Mouse (Mus musculus): ENCODE measurements at regions not wholly inside any gene's neighbourhood (a gene's known extent, or its start where the extent isn't known, plus 50 kb on each side); places are given as distances from the start of the nearest gene placed in this dataset.

DNA sequence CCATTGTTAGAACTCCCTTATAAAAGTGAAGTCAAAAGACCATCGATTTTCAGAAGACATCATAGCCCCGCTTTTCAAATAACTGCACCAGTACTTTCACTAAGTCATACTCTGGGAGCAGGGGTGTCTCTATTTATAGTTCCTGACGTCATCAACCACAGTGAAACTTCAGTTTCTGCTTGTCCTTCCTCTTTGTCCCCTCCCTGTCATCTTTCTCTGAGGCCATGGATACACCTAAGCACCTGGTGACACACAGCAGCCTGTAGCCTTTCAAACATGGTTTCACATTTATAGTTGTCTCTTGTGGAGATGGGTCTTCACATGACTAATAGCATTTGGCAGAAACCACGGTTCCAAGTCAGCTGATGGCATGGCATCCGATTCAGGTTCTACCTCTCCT, 277.2 kb downstream of the 4933412E24Rik start:
- ATAC-seq (ENCODE audit: low FRiP score), result no peak
- H3K27ac ChIP-seq, result no peak overlapping the region
- no peaks in the 10 kb centered on the region for H3K4me1 ChIP-seq
- H3K4me2 ChIP-seq (replicated peaks), result no peak overlapping the region
- WGBS, result 88% methylated on average over 5 of the region's 5 CpGs
- H3K4me3 ChIP-seq, result no peak overlapping the region
- no peak overlapping the region for H3K9ac ChIP-seq
- H3K36me3 ChIP-seq, result no peaks in the 10 kb centered on the region
- H3K27me3 ChIP-seq, result no peaks in the 10 kb centered on the region
- no peaks in the 10 kb centered on the region for H3K9me3 ChIP-seq (replicated peaks)

DNA sequence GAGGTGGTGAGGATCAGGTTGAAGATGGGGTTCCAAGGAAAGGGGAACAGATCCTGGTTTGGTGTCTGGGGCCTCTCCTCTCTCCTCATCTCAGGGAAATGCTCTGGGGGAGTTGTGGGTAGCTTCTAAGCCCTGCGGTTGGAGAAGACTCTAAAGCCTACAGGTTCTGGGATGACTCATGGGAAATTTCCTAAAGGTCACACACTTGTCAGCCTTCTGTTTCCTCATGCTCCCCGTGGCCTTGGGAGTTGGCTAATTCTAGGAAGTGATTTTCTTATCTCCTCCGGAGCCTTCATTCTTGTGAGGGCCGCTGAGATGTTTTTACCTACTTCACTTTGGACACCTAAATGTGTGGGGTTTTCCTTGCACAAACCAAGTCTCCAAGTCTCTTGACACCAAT, 279.2 kb downstream of the 4933412E24Rik start:
- WGBS, result 87% methylated on average over 4 of the region's 4 CpGs
- no peaks in the 10 kb centered on the region for H3K4me1 ChIP-seq
- no peak for ATAC-seq (ENCODE audit: low FRiP score)

DNA sequence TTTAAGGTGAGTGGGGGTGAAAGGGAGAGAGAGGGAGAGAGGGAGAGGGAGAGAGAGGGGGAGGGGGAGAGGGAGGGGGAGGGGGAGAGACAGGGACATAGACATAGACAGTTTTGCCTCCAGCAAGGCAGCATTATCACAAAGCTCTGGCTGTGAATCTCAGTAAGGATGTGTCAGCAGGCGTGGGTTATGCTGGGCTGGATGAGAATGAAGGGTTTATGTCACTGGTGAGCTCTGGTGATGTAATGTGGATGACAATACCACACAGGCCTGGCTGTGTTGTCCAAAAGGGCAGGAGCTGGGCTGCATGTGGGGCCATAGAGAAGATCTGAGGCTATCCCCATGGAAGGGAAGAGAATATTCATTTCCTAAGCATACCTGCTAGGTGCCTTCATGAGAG, 282.0 kb downstream of the 4933412E24Rik start:
- no peaks in the 10 kb centered on the region for H3K9me3 ChIP-seq (replicated peaks)
- H3K27me3 ChIP-seq, result no peaks in the 10 kb centered on the region
- no peak overlapping the region for H3K4me3 ChIP-seq
- ATAC-seq (ENCODE audit: low FRiP score), result no peak
- WGBS, result 71% methylated on average over 1 of the region's 1 CpGs
- H3K27ac ChIP-seq, result no peak overlapping the region
- no peak overlapping the region for H3K9ac ChIP-seq
- no peaks in the 10 kb centered on the region for H3K36me3 ChIP-seq
- H3K4me1 ChIP-seq, result no peaks in the 10 kb centered on the region
- no peak overlapping the region for H3K4me2 ChIP-seq (replicated peaks)

More for the DNA sequence above, 279.2 kb downstream of the 4933412E24Rik start:
- Histone ChIP-seq H3K4me2 (replicated peaks) (no peak overlapping the region), H3K36me3 (no peaks in the 10 kb centered on the region), H3K27me3 (no peaks in the 10 kb centered on the region), H3K9ac (no peak overlapping the region), H3K27ac (no peak overlapping the region), H3K4me3 (no peak overlapping the region), H3K9me3 (replicated peaks) (no peaks in the 10 kb centered on the region)

DNA sequence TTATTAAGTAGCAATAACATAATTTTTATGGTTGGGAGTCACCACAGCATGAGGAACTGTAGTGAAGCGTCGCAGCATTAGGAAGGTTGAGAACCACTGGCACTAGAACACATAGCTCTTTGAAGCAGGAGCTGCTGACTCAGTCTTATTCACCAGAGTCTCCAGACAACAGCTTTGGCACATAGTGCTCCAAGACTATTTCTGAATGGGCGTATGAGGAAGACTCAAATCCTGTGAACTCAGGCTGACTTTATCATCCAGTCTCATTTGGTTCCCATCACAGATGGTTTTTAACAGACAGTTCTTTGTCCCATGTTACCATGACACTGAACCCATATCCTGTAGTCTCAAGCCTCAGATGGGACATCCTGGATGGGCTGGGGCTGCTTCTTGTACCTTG, 282.5 kb downstream of the 4933412E24Rik start:
- H3K27me3 ChIP-seq, result no peaks in the 10 kb centered on the region
- no peak overlapping the region for H3K9ac ChIP-seq
- no peaks in the 10 kb centered on the region for H3K36me3 ChIP-seq
- H3K4me1 ChIP-seq, result no peaks in the 10 kb centered on the region
- no peak overlapping the region for H3K27ac ChIP-seq
- 91% methylated on average over 3 of the region's 3 CpGs for WGBS
- ATAC-seq (ENCODE audit: low FRiP score), result no peak
- no peak overlapping the region for H3K4me2 ChIP-seq (replicated peaks)
- H3K9me3 ChIP-seq (replicated peaks), result no peaks in the 10 kb centered on the region
- no peak overlapping the region for H3K4me3 ChIP-seq

DNA sequence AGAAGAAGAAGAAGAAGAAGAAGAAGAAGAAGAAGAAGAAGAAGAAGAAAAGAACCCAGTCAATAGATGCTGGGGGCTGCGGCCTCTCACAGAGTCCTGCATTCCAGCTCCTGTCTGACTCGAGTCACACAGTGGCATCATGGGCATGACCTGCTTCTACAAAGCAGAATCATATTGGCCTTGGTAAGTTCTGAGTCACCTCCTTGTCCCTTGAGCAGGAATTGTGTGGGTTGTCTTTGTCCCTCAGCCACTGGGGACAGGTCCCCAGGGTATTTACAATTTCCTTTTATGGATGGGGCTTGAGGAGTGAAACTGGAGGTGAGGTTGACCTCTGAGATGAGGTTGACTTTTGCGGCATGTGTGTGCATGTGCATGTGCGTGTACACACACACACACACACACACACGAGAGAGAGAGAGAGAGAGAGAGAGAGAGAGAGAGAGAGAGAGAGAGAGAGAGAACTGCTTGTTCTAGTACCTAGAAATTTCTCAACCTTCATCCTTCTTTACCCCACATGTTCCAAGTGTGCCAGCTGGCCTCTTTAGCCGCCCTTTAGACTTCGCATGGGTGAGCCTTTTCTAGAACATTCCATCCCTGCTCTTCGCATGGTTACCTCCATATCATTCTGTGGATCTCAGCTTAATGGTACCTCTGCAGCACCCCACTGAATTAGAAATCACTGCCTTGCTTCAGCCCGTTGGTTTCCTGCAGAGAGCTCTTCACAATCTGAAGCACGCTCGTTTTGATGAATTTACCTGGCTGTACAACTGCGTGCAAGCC, 283.2 kb downstream of the 4933412E24Rik start:
- 78% methylated on average over 11 of the region's 12 CpGs for WGBS
- Histone ChIP-seq H3K4me2 (replicated peaks) (no peak overlapping the region), H3K4me1 (no peaks in the 10 kb centered on the region), H3K9ac (no peak overlapping the region), H3K27ac (no peak overlapping the region), H3K9me3 (replicated peaks) (no peaks in the 10 kb centered on the region), H3K36me3 (no peaks in the 10 kb centered on the region), H3K27me3 (no peaks in the 10 kb centered on the region), H3K4me3 (no peak overlapping the region)
- ATAC-seq (ENCODE audit: low FRiP score), result no peak

DNA sequence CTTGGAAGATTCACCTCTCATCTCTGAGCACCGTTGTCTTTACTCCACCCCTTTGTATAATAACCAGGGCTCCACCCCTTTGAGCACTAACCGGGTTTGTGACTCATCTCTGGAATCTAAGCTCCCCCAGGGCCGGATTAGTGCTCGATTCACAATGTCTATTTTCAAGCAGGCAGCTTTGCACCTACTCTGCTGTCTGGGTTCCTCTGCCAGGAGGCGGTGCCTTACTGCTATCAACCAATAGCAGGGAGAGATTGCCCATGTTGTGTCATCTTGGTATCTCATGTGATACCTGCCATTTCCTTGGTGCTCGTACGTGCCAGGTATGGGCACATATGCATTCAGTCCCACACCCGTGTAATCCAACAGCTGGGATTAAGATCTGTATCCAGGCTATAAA, 285.3 kb downstream of the 4933412E24Rik start:
- H3K36me3 ChIP-seq, result no peaks in the 10 kb centered on the region
- H3K9me3 ChIP-seq (replicated peaks), result no peaks in the 10 kb centered on the region
- no peak overlapping the region for H3K27ac ChIP-seq
- H3K9ac ChIP-seq, result no peak overlapping the region
- H3K4me3 ChIP-seq, result no peak overlapping the region
- no peak overlapping the region for H3K4me2 ChIP-seq (replicated peaks)
- no peaks in the 10 kb centered on the region for H3K27me3 ChIP-seq
- 85% methylated on average over 8 of the region's 8 CpGs for WGBS
- ATAC-seq (ENCODE audit: low FRiP score), result no peak
- H3K4me1 ChIP-seq, result no peaks in the 10 kb centered on the region

DNA sequence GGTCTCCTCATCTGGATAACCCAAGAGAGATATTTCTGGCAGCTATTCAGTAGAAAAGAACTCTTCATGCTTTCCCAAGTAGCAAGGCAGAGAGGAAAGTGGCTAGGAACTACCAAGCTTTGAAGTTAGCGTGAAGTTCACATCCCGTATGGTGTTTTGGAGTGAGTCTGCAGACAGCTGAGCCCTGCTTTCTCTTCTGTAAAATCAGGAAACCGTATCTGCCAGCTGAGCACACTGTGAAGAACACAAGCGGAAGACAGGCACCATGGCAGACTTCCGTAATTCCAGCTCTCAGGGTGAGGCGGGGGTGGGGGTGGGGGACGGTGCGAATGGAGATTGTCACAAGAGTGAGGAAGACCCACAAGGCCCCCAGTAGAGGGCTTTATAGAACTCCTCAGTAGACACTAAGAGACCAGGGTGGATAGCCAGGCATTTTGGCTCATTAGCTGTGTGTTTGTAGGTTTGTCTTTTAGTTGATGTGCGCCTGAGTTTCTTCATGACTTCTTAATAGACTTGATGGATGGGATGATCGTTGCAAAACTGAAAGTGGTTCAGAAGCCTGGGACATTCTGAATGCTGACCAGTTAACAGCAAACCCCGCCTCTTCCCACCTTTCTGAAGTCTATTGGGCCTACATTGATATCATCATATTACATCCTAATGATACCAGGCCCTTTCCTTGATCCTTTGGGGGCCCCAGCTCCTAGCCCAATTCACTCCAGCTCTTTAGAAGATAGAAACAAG, 287.4 kb downstream of the 4933412E24Rik start:
- Histone ChIP-seq H3K9me3 (replicated peaks) (no peaks in the 10 kb centered on the region), H3K4me1 (no peaks in the 10 kb centered on the region), H3K9ac (no peak overlapping the region), H3K27ac (no peak overlapping the region), H3K36me3 (no peaks in the 10 kb centered on the region), H3K27me3 (no peaks in the 10 kb centered on the region), H3K4me3 (no peak overlapping the region), H3K4me2 (replicated peaks) (no peak overlapping the region)
- 85% methylated on average over 11 of the region's 11 CpGs for WGBS
- no peak for ATAC-seq (ENCODE audit: low FRiP score)

DNA sequence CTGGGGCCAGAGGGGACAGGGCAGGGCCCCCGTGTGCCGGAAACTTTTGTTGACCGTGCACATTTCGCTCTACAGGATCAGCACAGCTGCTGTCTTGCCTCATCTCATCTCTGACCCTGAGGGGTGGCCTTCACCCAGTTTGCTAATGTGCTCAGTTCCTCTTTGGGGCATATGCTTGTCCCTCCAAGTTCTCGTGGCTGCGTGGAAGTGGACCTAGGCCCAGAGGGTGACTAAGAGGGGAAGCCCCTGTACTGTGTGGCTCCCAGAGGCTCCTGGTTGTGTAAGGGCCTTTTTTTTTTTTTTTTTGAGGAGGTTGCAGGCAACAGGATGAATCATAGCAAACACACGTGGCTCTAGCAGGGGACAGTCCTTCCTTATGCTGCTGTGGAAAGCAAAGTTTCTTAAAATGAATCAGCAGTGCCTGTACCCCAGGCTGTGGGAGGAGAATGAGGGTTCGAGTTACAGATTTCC, 288.2 kb downstream of the 4933412E24Rik start:
- Histone ChIP-seq H3K36me3 (no peaks in the 10 kb centered on the region), H3K9ac (no peak overlapping the region), H3K27ac (no peak overlapping the region), H3K4me2 (replicated peaks) (no peak overlapping the region), H3K4me3 (no peak overlapping the region), H3K4me1 (no peaks in the 10 kb centered on the region), H3K9me3 (replicated peaks) (no peaks in the 10 kb centered on the region), H3K27me3 (no peaks in the 10 kb centered on the region)
- 80% methylated on average over 8 of the region's 8 CpGs for WGBS
- ATAC-seq (ENCODE audit: low FRiP score), result no peak

DNA sequence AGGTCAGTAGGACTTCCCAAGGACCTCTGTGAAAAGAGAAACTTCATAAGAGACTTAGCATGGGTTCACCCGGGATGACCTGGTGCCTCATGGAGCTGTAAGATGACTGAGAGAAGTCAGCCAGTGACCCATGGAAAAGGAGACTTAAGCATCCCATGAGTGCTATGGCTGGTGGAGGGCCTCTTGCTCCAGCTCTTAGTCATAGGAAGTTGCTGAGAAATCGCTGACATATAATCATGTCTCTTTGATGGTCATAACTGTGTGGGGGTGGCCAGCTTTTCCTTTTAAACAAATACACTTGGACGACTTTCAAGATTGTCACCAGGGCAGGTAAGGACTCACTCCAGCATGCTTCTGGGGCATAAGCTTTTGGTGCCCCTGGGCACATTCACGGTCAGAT, 290.5 kb downstream of the 4933412E24Rik start:
- WGBS, result 89% methylated on average over 4 of the region's 4 CpGs
- H3K9ac ChIP-seq, result no peak overlapping the region
- H3K4me2 ChIP-seq (replicated peaks), result no peak overlapping the region
- H3K9me3 ChIP-seq (replicated peaks), result no peaks in the 10 kb centered on the region
- H3K36me3 ChIP-seq, result no peaks in the 10 kb centered on the region
- no peak for ATAC-seq (ENCODE audit: low FRiP score)
- no peak overlapping the region for H3K4me3 ChIP-seq
- H3K27me3 ChIP-seq, result no peaks in the 10 kb centered on the region
- H3K27ac ChIP-seq, result no peak overlapping the region
- no peaks in the 10 kb centered on the region for H3K4me1 ChIP-seq

DNA sequence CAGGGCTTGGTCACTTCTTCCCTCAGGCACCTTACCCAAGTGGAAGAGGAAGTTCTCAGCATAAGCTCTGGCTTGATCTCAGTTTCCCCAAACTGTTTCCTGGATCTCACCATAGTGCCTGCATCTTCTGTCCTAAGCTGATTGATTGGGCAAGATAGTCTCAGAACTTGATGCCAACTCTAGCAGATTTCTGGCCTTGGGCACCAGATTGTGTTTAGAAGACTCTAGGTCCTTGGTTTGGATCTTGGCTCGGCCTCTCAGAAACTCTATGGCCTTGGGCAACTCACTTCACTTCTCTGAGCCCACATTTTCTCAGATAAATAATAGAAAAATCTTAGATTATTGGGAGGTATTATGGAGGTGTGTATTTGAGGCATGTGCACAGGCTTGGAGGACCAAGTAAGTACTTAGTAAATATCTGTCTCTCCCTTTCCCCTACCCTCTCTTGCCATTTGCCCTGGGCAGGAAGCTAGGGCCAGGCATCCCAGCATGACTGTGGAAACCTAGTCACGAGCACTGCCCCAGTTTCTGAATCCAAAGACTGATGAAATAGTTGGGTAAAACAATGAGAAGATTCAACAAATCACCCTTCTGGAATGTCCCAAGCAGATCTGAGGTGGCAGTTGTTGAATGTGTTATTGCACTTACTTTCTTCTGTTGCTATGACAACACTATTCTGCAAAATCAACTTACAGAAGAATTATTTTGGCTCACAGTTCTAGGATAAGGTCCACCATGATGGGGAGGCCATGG, 293.6 kb downstream of the 4933412E24Rik start:
- Histone ChIP-seq H3K4me3 (no peak overlapping the region), H3K4me1 (no peaks in the 10 kb centered on the region), H3K4me2 (replicated peaks) (no peak overlapping the region), H3K27me3 (no peaks in the 10 kb centered on the region), H3K36me3 (no peaks in the 10 kb centered on the region), H3K27ac (no peak overlapping the region), H3K9ac (no peak overlapping the region), H3K9me3 (replicated peaks) (no peaks in the 10 kb centered on the region)
- ATAC-seq (ENCODE audit: low FRiP score), result no peak
- 88% methylated on average over 2 of the region's 2 CpGs for whole genome bisulfite sequencing

DNA sequence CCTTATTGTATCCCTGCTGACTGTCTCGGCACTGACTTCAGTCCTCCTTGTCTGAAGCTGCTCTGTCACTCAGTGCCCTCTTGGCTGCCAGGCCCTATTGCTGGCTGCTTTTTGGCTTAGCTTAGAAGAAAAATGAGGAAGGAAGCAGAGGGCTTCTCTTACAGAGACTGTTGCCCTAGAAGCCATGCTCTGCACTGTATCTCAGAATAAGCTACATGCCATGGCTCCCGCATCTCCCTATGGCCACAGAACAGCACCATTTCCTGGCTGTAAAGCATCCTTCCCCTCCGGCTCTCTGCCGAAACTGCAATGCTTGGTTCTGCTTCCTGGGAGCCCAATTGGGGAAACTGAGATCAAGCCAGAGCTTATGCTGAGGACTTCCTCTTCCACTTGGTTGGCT, 295.0 kb downstream of the 4933412E24Rik start:
- Histone ChIP-seq H3K4me2 (replicated peaks) (no peak overlapping the region), H3K36me3 (no peaks in the 10 kb centered on the region), H3K9ac (no peak overlapping the region), H3K4me3 (no peak overlapping the region), H3K9me3 (replicated peaks) (no peaks in the 10 kb centered on the region), H3K27me3 (no peaks in the 10 kb centered on the region), H3K4me1 (no peaks in the 10 kb centered on the region), H3K27ac (no peak overlapping the region)
- 83% methylated on average over 4 of the region's 4 CpGs for WGBS
- ATAC-seq (ENCODE audit: low FRiP score), result no peak

DNA sequence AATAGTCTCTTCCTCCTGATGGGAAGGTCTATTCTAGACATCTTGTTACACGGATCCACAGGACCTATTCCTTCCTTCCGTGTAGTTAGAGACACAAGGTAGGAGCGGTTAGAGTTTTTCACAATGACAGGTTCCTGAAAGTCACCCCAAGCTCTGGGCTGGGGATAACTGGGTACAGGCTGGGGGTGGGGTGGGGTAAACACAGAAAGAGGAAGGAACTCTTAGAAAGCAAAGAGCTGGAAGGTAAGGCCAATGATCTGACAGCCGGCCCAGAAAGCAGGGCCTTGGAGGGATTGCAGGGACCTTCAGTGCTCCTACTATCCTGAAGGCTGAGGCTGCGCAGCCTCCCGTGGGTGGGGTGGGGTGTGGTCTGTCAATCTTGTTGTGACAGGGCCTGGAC, 295.4 kb downstream of the 4933412E24Rik start:
- Histone ChIP-seq H3K9me3 (replicated peaks) (no peaks in the 10 kb centered on the region), H3K4me1 (no peaks in the 10 kb centered on the region), H3K27ac (no peak overlapping the region), H3K4me3 (no peak overlapping the region), H3K4me2 (replicated peaks) (no peak overlapping the region), H3K27me3 (no peaks in the 10 kb centered on the region), H3K36me3 (no peaks in the 10 kb centered on the region), H3K9ac (no peak overlapping the region)
- WGBS, result 79% methylated on average over 6 of the region's 6 CpGs
- ATAC-seq (ENCODE audit: low FRiP score), result no peak
